Mouse (Mus musculus) limb, embryonic 14.5 days (tissue): Measurements from ENCODE around the gene Emid1. TPM values are rescaled to one million over a fixed set of nuclear protein-coding genes. Genes with fewer than 3 reads are reported as not detected.

Source experiments
- ATAC-seq: fragments of 200-750 bp; cut with Nextera tagmentation; 2 replicates; pipeline ENCODE4 v1.8.0; 2017; ENCODE audit warnings: low read depth, moderate number of reproducible peaks, moderate TSS enrichment; ENCODE audit not compliant: low FRiP score
- DNase-seq: peaks from one replicate; pipeline ENCODE4 v3.0.0-alpha.2; 2015; ENCODE audit warnings: low spot score
- H3K27ac ChIP-seq: fragments of 300-500 bp; sonication (generic); replicated peaks from 2 replicates; pipeline ENCODE4 v1.5.1; 2014; ENCODE audit warnings: low read depth, mild to moderate bottlenecking, low read length, moderate library complexity, mixed read lengths
- H3K27me3 ChIP-seq: fragments of 300-500 bp; sonication (generic); 2 replicates; pipeline ENCODE4 v1.6.1; 2014; ENCODE audit warnings: low read length, mixed read lengths; ENCODE audit not compliant: control insufficient read depth, insufficient read depth
- H3K36me3 ChIP-seq: fragments of 300-500 bp; sonication (generic); 2 replicates; pipeline ENCODE4 v1.6.1; 2014; ENCODE audit warnings: mild to moderate bottlenecking, low read length, moderate library complexity, mixed read lengths; ENCODE audit not compliant: control insufficient read depth, insufficient read depth
- H3K4me1 ChIP-seq: fragments of 300-500 bp; sonication (generic); 2 replicates; pipeline ENCODE4 v1.6.1; 2014; ENCODE audit warnings: antibody characterized with exemption, low read length, mixed read lengths; ENCODE audit not compliant: control insufficient read depth, insufficient read depth
- H3K4me2 ChIP-seq: fragments of 300-500 bp; sonication (generic); replicated peaks from 2 replicates; pipeline ENCODE4 v1.6.1; 2014; ENCODE audit warnings: low read depth, mild to moderate bottlenecking, low read length, moderate library complexity; ENCODE audit not compliant: severe bottlenecking
- H3K4me3 ChIP-seq: fragments of 300-500 bp; sonication (generic); replicated peaks from 2 replicates; pipeline ENCODE4 v1.5.1; 2014; ENCODE audit warnings: low read length
- H3K9ac ChIP-seq: fragments of 300-500 bp; sonication (generic); 2 replicates; pipeline ENCODE4 v1.6.1; 2014; ENCODE audit warnings: mild to moderate bottlenecking, low read depth, low read length, moderate library complexity; ENCODE audit not compliant: severe bottlenecking
- H3K9me3 ChIP-seq: fragments of 300-500 bp; sonication (generic); 2 replicates; pipeline ENCODE4 v1.6.1; 2016; ENCODE audit warnings: low read length; ENCODE audit not compliant: control insufficient read depth
- POLR2A ChIP-seq: fragments of 200-500 bp; IDR thresholded peaks from 2 replicates; pipeline ENCODE4 v1.8.0; 2012; ENCODE audit warnings: inconsistent platforms, mild to moderate bottlenecking, moderate library complexity, borderline replicate concordance; ENCODE audit not compliant: insufficient read depth, insufficient read length; ENCODE audit errors: extremely low read depth
- WGBS: fragments of 180-500 bp; shearing (Covaris S2); extraction: QIAGEN DNeasy Blood & Tissue Kit; methylation state at CpG from one replicate; pipeline ENCODE4 v1.1.7; 2014; 5-methylcytosine and 5-hydroxymethylcytosine counted together
- polyA plus RNA-seq, 2 experiments: library from polyadenylated mRNA; depleted of rRNA in 1 of 2; stranded (reverse) in 1 of 2; unstranded in 1 of 2; fragments of >200 nt; fragmentation: Nextera tagmentation in 1 of 2; extraction: Ambion mirVana in 1 of 2; gene quantifications; 2 replicates each; pipeline versions ENCODE4 v1.2.1 to v1.2.3; 2012 to 2014

Emid1 gene
- polyA plus RNA-seq, 2 experiments = 25.3 to 32.2 TPM

DNA sequence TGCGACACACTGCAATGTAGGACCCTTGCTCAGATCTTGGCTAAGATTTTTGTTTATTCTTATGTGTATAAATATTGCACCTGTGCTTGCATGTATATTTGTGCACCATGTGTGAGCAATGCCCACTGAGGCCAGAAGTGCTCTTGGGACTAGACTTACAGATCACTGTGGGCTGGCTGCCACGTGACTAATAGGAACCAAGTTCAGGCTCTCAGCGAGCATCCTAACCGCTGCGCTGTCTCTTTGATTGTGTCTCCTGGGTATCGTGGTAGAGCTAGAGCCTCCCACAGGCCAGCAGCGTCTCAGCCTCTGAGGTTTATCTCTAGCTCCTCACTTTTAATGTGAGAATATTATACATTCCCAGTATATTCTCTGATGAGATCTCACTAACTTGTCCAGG lies 38.4 kb downstream of the Emid1 start:
- Histone ChIP-seq H3K9me3 (no peaks in the 10 kb centered on the region), H3K4me1 (no peaks in the 10 kb centered on the region), H3K27me3 (no peaks in the 10 kb centered on the region), H3K4me2 (no peak overlapping the region), H3K27ac (no peak overlapping the region), H3K4me3 (no peak overlapping the region), H3K36me3 (no peaks in the 10 kb centered on the region), H3K9ac (no peak overlapping the region)
- DNase-seq (no peak), ATAC-seq (no peak)
- WGBS = 80% methylated on average over 7 of the region's 7 CpGs
- no peak for TF ChIP-seq POLR2A

DNA sequence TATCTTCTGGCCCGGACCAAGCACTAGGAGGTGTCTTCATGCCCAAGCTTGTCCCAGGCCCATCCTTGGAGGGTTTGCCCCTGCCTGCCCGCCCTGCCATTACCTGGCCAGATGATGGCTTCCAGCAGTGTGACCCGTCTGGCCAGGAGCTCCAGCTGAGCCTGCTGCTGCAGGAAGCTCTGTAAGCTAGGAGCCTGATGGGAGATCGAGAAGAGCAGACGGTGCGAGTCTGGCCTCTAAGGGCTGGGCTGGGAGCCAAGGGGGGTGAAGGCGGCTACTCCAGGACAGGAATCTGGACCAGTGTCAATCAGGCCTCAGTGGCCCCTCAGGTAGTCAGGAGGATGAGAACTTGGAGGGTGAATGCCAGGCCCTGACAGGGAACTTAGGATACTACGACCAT lies 42.6 kb downstream of the Emid1 start:
- H3K4me1 ChIP-seq = no peaks in the 10 kb centered on the region
- H3K4me3 ChIP-seq = no peak overlapping the region
- TF ChIP-seq POLR2A = no peak
- no peak overlapping the region for H3K27ac ChIP-seq
- no peak overlapping the region for H3K4me2 ChIP-seq
- no peak overlapping the region for H3K9ac ChIP-seq
- 56% methylated on average over 8 of the region's 8 CpGs for WGBS
- H3K36me3 ChIP-seq = 0 out of 2 replicates have a peak, but pooled peaks cover 4% of the 10 kb centered on the region
- no peak for ATAC-seq
- no peaks in the 10 kb centered on the region for H3K9me3 ChIP-seq
- no peaks in the 10 kb centered on the region for H3K27me3 ChIP-seq
- no peak for DNase-seq

DNA sequence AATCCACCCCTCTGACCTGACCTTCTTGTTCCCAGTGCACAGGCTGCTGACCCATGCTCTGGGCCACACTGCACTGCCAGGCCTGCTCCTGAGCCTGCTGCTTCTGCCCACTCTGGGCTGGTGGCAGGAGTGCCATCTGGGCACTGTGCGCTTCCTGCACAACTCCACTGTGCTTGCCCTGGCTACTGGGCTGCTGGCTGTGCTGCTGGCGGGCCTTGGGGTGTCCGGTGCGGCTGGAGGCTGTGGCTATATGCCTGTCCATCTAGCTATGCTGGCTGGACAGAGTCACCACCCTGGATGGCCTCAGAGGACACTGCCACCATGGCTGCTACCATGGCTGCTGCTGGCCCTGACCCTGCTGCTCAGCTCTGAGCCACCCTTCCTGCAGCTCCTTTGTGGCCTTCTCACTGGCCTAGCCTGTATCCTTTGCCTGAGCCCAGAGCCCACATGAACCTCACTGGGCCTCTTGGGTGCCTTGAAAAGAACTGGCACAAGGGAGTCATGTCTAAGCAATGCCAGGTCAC lies 48.0 kb downstream of the Emid1 start:
- Histone ChIP-seq H3K9ac (no peak overlapping the region), H3K36me3 (peaks cover 15% of the 10 kb centered on the region; the same call in 1 of the 2 replicates), H3K27ac (no peak overlapping the region), H3K9me3 (no peaks in the 10 kb centered on the region), H3K4me3 (no peak overlapping the region), H3K27me3 (no peaks in the 10 kb centered on the region), H3K4me1 (peaks cover 11% of the 10 kb centered on the region), H3K4me2 (no peak overlapping the region)
- no peak for ATAC-seq
- WGBS = 92% methylated on average over 4 of the region's 4 CpGs
- no peak for DNase-seq
- no peak for TF ChIP-seq POLR2A

DNA sequence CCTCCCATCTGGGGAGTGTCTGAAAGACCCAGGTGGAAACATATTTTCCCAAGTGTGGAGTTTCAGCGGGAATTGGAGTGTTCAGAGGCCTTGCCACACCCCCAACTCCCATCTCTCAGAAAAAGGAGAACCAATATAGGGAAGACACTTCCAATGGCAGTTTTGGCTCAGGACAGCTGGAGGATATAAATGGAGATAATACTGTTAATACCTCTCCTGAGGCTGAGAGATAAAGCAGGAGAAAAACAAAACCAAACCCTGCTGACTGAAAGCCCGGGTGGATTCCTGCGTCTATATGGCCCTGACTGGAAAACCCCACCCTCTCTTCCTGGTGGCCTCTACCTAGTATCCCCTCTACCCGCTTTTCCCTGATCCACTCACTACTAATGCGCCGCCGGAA lies 49.7 kb downstream of the Emid1 start:
- peaks cover 12% of the 10 kb centered on the region for H3K4me1 ChIP-seq
- no peak overlapping the region for H3K9ac ChIP-seq
- TF ChIP-seq POLR2A = no peak
- H3K36me3 ChIP-seq = peaks cover 15% of the 10 kb centered on the region; the same call in 1 of the 2 replicates
- no peak overlapping the region for H3K4me3 ChIP-seq
- ATAC-seq = no peak
- WGBS = 89% methylated on average over 7 of the region's 7 CpGs
- DNase-seq = no peak
- H3K27ac ChIP-seq = no peak overlapping the region
- no peak overlapping the region for H3K4me2 ChIP-seq
- H3K27me3 ChIP-seq = no peaks in the 10 kb centered on the region
- no peaks in the 10 kb centered on the region for H3K9me3 ChIP-seq

DNA sequence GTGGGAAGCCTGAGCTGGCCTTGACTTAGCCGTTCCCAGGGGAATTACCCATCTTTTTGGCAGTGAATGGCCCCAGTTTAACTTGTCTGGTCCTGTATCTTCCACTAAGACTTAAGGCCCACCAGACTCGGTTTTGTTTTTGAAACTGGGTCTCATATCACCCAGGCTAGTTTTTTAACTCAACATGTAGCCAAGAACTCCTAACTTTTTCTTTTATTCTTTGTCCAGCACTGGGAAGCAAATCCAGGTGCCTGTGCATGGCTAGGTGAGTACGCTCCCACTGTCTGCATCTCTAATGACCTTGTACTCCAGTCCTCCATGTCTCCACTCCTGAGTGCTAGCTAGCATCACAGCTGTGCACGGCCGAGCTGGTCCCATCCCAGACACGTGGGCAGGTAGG lies 50.4 kb downstream of the Emid1 start:
- H3K9ac ChIP-seq = no peak overlapping the region
- no peak overlapping the region for H3K27ac ChIP-seq
- peaks cover 19% of the 10 kb centered on the region for H3K4me1 ChIP-seq
- no peak for DNase-seq
- no peaks in the 10 kb centered on the region for H3K27me3 ChIP-seq
- H3K4me2 ChIP-seq = no peak overlapping the region
- H3K9me3 ChIP-seq = no peaks in the 10 kb centered on the region
- peaks cover 15% of the 10 kb centered on the region; the same call in 1 of the 2 replicates for H3K36me3 ChIP-seq
- WGBS = 61% methylated on average over 6 of the region's 6 CpGs
- ATAC-seq = no peak
- TF ChIP-seq POLR2A = no peak
- no peak overlapping the region for H3K4me3 ChIP-seq
